Mouse (Mus musculus) lung, postnatal 4 days (tissue): Measurements from ENCODE around the gene Zap70.

ENCODE experiments used
- DNase-seq, 2 experiments: peaks; one replicate each; pipeline ENCODE4 v3.0.0; 2021

Gene Zap70

GRCm38 (mm10) chr1:36761568-36761967 lies at the start of gene Zap70:
Gene Zap70, plus strand, starts transcription at chr1:36761798.
- peak in 1 of 2 experiments; percentile 18 for DNase-seq

DNA sequence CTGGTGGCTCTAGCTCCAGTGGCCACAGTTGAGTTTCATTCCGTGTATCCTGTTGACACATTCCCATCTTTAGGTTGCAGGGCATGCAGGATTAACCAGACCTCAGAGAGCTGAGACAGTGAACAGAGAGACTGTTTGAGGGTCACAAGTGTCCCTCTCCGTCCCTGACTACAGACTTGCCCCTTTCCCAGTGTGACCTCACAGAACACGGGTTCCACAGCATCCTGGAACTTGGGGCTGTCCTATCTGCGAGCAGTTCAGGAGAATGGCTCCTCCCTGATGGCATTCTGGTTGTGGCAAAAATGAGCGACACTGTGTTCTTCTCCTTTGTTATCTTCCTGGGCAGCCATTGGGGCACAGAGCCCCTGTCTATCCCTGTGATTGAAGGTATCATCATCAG lies 47.3 kb upstream of the Zap70 start, which contains the start of gene Actr1b:
Gene Actr1b, minus strand, starts transcription at position 112 of the 400 bp plus-strand sequence.
- DNase-seq = no peak

DNA sequence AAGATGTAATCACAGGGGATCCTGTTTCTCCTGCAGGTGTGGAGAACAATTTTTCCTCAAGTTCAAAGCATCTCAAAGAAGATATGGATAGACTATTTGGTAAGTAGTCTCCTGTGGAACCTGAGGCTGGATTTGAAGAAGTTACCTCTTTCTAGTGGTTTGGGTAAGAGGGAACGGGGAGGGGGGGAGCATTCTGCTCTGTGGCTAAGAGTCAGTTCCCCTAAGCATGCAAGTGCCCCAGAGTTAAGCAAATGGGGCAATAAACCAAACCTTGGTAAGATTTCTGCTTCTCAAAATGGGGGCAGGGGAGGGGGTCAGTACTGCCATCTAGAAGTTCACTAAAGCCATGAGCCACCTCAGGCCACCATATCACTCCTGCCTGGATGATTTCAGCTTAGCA lies 42.8 kb upstream of the Zap70 start:
- DNase-seq = no peak

- DNase-seq = no peak
Observed at GRCm38 (mm10) chr1:36723146-36724056, 38.2 kb upstream of the Zap70 start.

DNA sequence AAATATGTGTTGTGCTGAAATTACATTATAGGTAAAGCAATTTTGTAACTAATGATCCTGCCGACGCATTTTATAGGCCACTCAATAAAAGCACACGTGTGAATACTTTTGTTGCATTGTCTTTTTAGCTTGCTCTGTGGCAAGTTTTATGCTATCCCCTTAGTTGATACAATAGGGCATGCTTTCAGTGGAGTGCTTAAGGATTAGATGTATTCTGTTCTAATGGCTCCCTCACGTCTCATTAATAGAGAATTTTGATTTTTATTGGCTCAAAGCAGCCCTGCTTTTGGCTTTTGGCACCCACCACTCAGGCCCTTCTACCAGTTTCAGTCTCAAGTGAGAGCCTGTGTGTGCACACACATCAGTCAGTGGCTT lies 37.6 kb upstream of the Zap70 start:
- DNase-seq = no peak

DNA sequence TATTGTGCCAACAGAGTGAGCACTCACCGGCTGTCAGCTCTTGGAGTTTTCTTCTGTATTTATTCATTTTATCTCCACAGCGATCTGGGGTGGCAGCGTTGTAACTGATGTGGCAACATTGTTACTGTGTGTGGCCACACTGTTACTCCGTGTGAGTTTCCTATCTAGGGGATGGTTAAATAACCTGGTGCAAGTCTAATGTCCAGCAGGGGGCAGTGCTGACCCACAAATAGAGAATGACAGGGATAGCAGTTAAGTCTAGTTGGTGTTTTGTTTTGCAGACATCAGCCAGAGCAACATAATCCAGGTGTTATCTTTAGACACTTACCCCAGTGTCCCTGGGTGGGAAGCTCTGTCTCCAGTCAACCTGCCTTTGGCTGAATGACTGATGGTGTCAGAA lies 24.3 kb upstream of the Zap70 start:
- peak; percentile 50 to 82 for DNase-seq

- peak in 1 of 2 experiments; percentile 5 for DNase-seq
Observed at GRCm38 (mm10) chr1:36739231-36739630, 22.4 kb upstream of the Zap70 start.

GRCm38 (mm10) chr1:36743046-36743445 lies 18.6 kb upstream of the Zap70 start:
- peak in 1 of 2 experiments; percentile 8 for DNase-seq

DNA sequence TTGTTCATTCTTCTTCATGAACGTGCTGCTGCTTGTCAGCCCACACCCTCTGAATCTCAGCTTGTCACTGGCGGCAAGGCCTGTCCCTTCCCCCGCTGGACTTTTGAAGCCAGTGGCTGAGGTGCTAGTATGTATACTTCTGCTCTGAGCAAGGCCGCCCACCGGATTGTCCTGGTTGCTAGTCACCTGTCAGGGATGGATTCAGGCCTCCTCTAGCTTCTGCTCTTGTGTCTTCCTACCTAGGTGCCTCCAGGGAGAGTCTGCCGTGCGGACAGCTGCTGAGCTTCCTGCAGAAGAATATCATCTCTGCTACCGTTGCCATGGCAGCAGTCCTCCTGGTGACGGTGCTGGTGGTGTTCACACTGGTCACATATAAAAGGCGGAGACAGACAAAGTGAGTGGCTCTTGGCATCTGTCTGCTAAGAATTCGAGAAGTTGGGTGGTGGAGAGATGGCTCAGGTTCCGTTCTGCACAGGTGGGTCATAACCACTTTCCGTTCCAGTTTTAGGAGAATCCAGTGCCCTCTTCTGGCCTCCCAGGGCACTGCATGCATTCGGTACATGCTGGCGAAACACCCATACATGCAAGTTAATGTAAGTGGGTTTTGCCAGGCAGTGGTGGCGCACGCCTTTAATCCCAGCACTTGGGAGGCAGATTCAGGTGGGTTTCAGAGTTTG lies 17.2 kb upstream of the Zap70 start:
- peak; percentile 65 to 80 for DNase-seq

DNA sequence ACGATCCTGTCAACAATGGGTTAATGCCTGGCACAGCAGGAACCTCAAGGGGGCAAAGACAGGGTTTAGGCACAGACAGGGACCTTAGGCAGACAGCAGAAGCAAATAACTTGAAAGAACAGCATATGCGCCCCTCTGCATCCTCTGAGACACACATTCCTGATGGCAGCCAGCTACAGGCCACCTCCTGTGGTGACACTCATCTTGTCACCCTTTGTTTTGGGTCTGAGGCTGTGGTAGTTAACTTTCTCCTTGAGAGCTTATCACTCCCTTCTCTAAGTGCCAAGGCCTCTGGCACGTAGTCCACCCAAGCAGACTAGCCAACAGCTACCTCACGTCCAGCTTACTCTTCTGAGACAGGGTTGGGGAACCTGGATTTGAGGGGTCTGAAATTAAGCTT lies 15.9 kb upstream of the Zap70 start:
- DNase-seq = peak in 1 of 2 experiments; percentile 6

GRCm38 (mm10) chr1:36746452-36746851 lies 15.1 kb upstream of the Zap70 start:
- DNase-seq = peak; percentile 30 to 45

DNA sequence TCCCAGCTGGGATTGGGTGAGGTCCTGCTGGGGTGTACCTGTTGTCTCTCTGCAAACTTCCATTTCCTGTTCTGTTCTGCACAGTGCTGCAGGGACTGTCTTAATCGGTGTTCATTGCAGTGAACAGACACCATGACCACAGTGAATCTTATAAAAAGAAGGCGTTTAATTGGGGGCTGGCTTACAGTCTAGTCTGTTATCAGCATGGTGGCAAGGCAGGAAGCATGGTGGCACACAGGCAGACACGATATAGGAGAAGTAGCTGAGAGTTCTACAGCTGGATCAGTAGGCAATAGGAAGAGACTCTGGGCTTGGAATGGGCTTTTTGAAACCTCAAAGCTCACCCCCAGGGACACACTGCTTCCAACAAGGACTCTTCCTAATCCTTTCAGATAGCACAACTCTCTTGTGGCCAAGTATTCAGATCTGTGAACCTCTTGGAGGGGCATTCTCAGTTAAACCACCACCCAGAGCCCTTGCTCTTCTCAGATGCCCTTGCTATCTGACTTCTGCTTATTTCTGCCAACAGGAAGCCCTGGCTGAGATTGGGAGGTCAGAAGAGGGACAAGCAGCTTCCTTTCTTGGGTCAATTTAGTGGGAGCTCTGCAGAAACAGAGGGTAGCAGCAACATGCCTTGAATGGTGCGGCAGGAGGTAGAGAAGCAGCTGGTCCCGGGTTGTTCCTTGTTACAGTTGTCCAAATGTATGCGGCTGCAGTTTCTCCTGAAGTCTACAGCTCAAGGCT lies 7.5 kb upstream of the Zap70 start:
- no peak for DNase-seq

DNA sequence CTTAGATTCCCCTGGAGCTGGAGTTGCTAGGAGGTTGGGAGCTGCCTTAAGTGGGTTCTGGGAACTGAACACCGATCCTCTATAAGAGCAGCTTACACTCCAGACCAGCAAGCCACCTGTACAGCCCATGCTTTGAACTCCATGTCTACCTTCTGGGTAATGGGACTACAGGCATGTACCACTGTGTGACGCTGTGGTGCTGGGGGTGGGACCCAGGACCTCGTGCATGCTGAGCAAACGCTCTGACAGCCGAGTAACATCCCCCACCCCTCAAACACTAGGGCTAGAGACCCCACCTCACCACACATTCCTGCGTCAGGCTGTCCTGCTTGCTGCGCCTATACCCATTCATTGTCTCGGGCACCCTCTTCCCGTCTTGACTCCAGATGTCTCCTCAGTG lies 3.0 kb upstream of the Zap70 start:
- peak in 1 of 2 experiments; percentile 13 for DNase-seq

DNA sequence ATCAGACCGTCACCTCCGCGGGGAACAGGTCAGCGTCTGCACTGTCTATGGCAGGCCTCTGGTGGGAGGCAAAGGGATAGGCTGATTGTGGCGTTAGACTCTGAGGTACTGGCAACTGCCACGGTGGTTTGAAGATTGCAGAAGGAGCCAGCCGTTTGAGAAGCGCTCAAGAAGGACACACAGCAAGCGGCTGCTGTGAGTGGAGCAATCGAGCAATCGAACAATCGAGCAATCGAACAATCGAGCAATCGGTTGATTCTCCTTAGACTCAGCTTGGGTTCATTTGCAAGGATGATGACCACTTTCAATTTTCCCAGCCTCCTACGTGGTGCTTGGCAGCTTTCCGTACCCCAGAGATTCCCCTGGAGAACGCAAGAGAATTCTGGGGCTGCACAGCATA lies 2.5 kb upstream of the Zap70 start:
- no peak for DNase-seq

GRCm38 (mm10) chr1:36760401-36760800 lies 1.2 kb upstream of the Zap70 start:
- DNase-seq = peak in 1 of 2 experiments; percentile 13

DNA sequence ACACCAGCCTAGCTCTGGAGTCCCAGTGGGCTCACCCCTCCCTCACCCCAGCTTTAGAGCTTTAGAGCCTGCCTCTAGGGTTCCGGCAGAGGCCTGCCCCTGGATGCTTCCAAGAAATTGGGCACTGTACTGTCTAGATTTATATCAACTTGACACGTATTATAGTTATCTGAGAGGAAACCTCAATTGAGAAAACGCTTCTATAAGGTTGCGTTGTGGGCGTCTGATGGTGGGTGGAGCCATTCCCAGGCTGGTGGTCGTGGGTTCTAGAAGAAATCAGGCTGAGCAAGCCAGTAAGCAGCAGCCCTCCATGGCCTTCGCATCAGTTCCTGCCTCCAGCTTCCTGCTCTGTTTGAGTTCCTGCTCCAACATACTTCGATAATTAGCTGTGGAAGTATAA lies 537 bp upstream of the Zap70 start:
- DNase-seq = peak in 1 of 2 experiments; percentile 11

GRCm38 (mm10) chr1:36766431-36767205 lies 5.0 kb downstream of the Zap70 start:
- peak in 1 of 2 experiments; percentile 18 for DNase-seq

- no peak for DNase-seq
Observed at GRCm38 (mm10) chr1:36767321-36767720, 5.7 kb downstream of the Zap70 start.

- DNase-seq = no peak
Observed at GRCm38 (mm10) chr1:36768786-36769185, 7.2 kb downstream of the Zap70 start.

DNA sequence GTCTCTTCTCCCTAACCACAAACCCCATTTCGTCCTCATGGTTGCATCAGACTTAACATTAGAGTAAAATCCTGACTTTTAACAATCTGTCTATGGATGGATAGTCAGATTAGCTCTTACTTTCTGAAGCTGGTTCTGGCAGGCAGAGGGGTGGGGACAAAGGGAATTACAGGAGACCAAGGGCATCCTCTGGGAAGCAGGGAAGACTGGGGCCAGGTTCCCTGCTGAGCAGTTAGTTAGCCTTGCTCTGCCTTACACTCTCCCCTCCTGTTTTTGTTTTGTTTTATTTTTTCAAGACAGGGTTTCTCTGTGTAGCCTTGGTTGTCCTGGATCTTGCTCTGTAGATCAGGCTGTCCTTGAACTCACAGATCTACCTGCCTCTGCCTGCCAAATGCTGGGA lies 8.4 kb downstream of the Zap70 start:
- no peak for DNase-seq

GRCm38 (mm10) chr1:36770998-36771397 lies 9.4 kb downstream of the Zap70 start:
- no peak for DNase-seq

- no peak for DNase-seq
Observed at GRCm38 (mm10) chr1:36772198-36772934, 10.8 kb downstream of the Zap70 start.
